Mouse (Mus musculus) brain, embryonic 14.5 days (tissue): ENCODE measurements around the gene Kcnn1.

ENCODE experiments used
- CTCF ChIP-seq: fragments of 200-500 bp; IDR thresholded peaks from 2 replicates; pipeline ENCODE4 v1.5.1; 2012; ENCODE audit warnings: inconsistent platforms, mild to moderate bottlenecking, moderate library complexity, borderline replicate concordance; ENCODE audit not compliant: insufficient read depth, insufficient read length; ENCODE audit errors: extremely low read depth
- POLR2A ChIP-seq: fragments of 200-500 bp; IDR thresholded peaks from 2 replicates; pipeline ENCODE4 v1.6.1; 2012; ENCODE audit warnings: mild to moderate bottlenecking, inconsistent platforms, borderline replicate concordance; ENCODE audit not compliant: poor library complexity, insufficient read depth, insufficient read length, severe bottlenecking; ENCODE audit errors: extremely low read depth

DNA sequence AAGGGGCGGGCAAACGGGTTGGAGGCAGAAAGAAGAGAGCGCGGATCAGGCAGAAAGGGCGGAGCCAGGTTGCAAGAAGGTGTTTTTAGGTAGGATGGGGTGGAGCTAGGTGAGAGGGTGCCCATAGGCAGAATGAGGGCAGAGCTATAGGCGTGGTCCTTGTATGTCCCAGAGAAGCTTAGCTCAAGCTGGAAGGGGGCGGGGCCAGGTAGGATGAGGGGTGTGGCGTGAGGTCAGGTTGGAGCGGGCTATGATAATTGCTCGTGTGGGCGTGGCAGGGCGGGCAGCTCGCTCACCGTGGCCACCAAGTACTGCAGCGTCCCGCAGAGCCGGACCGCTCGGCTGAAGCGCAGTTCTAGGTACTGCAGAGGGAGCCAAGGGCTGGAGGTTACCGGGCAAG lies 28.3 kb upstream of the Kcnn1 start:
- TF ChIP-seq CTCF (no peak), POLR2A (no peak)
